Mouse (Mus musculus) spleen, adult 2 months (tissue): ENCODE results near the gene Rab26. TPM values are rescaled to one million over a fixed set of nuclear protein-coding genes. Genes with fewer than 3 reads are reported as not detected.

Experiments used
- DNase-seq, 2 experiments: peaks; one replicate each; pipeline versions ENCODE4 v3.0.0 to v3.0.0-alpha.2; 2012 to 2021; ENCODE audit warnings: low spot score in 2 of 2, low read depth in 1 of 2
- H3K27ac ChIP-seq: fragments of 200-500 bp; 2 replicates; pipeline ENCODE4 v1.5.1; 2012; ENCODE audit warnings: low read length, inconsistent platforms; ENCODE audit not compliant: insufficient read depth
- H3K27me3 ChIP-seq: fragments of 200-500 bp; 2 replicates; pipeline ENCODE4 v1.6.1; 2012; ENCODE audit warnings: mild to moderate bottlenecking, moderate library complexity, low read length, inconsistent platforms; ENCODE audit not compliant: control insufficient read depth, insufficient read depth
- H3K36me3 ChIP-seq: fragments of 200-500 bp; 2 replicates; pipeline ENCODE4 v1.6.1; 2012; ENCODE audit warnings: mild to moderate bottlenecking, low read length, inconsistent platforms; ENCODE audit not compliant: control insufficient read depth, insufficient read depth
- H3K4me1 ChIP-seq: fragments of 200-500 bp; 2 replicates; pipeline ENCODE4 v1.6.1; 2011; ENCODE audit warnings: inconsistent platforms; ENCODE audit not compliant: control insufficient read depth, insufficient read depth, insufficient read length
- H3K4me3 ChIP-seq: fragments of 200-500 bp; 2 replicates; pipeline ENCODE4 v1.5.1; 2011; ENCODE audit warnings: mild to moderate bottlenecking, inconsistent platforms; ENCODE audit not compliant: insufficient read depth, insufficient read length; ENCODE audit errors: extremely low read depth
- CTCF ChIP-seq: fragments of 200-500 bp; IDR thresholded peaks from 2 replicates; pipeline ENCODE4 v1.5.1; 2011; ENCODE audit warnings: mild to moderate bottlenecking, inconsistent platforms; ENCODE audit not compliant: insufficient read depth, insufficient read length, insufficient replicate concordance; ENCODE audit errors: extremely low read depth
- POLR2A ChIP-seq: fragments of 200-500 bp; IDR thresholded peaks from 2 replicates; pipeline ENCODE4 v1.6.1; 2011; ENCODE audit warnings: low read depth, low read length, inconsistent platforms
- WGBS: fragments of 180-500 bp; shearing (Covaris S2); methylation state at CpG from one replicate; pipeline ENCODE4 v1.1.7; 2018; 5-methylcytosine and 5-hydroxymethylcytosine counted together
- polyA plus RNA-seq: library from polyadenylated mRNA; depleted of rRNA; stranded (reverse); fragments of >200 nt; gene quantifications from 2 replicates; pipeline ENCODE4 v1.2.3, GENCODE M21; 2012; rRNA removed

Rab26 gene
- polyA plus RNA-seq, 1 experiment: 2.2 TPM

- peaks cover 11% of the 10 kb centered on the region for H3K36me3 ChIP-seq
- WGBS: 62% methylated on average over 3 of the region's 3 CpGs
- no peak for DNase-seq
- TF ChIP-seq CTCF: no peak
- H3K27me3 ChIP-seq: no peaks in the 10 kb centered on the region
- H3K27ac ChIP-seq: no peak overlapping the region
- H3K4me3 ChIP-seq: no peak overlapping the region
- H3K4me1 ChIP-seq: peaks cover 3% of the 10 kb centered on the region; the same call in 1 of the 2 replicates
These were observed 53.7 kb downstream of the Rab26 start for GRCm38 (mm10) chr17:24480201-24480826.

DNA sequence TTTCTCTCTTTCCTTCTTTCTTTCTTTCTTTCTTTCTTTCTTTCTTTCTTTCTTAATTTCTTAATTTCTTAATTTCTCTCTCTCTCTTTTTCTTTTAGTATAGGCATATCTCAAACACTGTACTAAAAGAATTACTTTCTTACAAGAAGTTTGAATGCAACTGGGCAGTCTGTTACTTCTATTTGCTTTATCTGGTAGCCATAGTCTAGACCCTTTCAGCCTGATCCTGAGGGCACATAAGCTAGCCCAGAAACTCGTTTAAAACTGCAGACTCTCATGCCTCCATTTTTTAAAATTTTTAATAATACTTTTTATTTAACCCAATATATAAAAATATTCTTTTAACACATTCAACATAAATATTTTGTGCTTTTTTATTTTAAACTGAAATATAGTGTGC lies 54.6 kb downstream of the Rab26 start:
- DNase-seq: no peak
- WGBS: 14% methylated on average over 1 of the region's 1 CpGs
- no peak overlapping the region for H3K27ac ChIP-seq
- no peaks in the 10 kb centered on the region for H3K27me3 ChIP-seq
- TF ChIP-seq POLR2A (no peak), CTCF (no peak)
- H3K4me3 ChIP-seq: no peak overlapping the region; the same call in 1 of the 2 replicates
- peaks cover 14% of the 10 kb centered on the region for H3K36me3 ChIP-seq
- peaks cover 3% of the 10 kb centered on the region; the same call in 1 of the 2 replicates for H3K4me1 ChIP-seq

DNA sequence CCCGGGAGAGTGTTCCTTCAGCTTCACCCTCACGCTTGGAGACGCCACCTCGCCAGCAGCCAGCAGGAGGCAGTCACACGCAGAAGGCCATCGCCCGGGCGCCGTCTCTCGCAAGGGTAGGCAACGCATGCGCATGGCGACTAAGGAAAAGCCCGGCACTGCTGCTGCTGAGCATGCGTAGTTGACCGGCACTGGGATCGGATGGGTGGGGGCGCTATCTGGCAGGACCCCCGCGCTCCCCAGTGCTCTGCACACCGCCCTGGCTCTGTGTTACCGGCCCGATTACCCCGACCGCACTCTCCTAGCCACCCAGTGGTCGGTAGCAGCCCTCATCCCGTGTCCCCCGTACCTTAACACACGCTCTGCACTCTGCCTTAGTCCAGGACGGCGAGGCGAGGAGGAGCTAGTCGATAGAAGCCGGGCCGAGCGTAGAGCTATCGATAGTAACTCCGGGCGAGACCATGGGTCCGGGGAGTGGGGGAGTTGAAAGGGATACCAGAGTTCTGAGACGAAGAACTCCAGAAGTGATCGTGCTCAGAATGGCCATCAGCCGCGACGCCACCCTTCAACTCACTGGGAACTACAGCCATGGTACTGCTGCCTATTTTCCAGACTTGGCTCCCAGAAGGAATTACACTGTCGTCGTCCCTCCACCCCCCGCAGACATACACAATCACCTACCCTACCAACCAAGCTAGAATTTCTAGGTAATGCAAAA lies 55.2 kb downstream of the Rab26 start, which contains the start of gene Mlst8:
Gene Mlst8, minus strand, starts transcription at position 416 of the 718 bp plus-strand sequence.
- no peaks in the 10 kb centered on the region for H3K27me3 ChIP-seq
- WGBS: under 1% methylated on average over 48 of the region's 48 CpGs
- peaks cover 3% of the 10 kb centered on the region; the same call in 1 of the 2 replicates for H3K4me1 ChIP-seq
- H3K27ac ChIP-seq: peak within 1 kb of the TSS; percentile 96
- peak within 1 kb of the TSS; percentile 98 for H3K4me3 ChIP-seq
- TF ChIP-seq POLR2A: peak; percentile 40; the same call in 1 of the 2 replicates
- peak; percentile 95 for TF ChIP-seq CTCF
- peak; percentile 95 to 97 for DNase-seq
- peaks cover 14% of the 10 kb centered on the region for H3K36me3 ChIP-seq

GRCm38 (mm10) chr17:24477985-24478600 lies 55.9 kb downstream of the Rab26 start:
- 62% methylated on average over 11 of the region's 11 CpGs for WGBS
- no peak for DNase-seq
- Histone ChIP-seq H3K4me1 (peaks cover 3% of the 10 kb centered on the region; the same call in 1 of the 2 replicates), H3K36me3 (peaks cover 14% of the 10 kb centered on the region), H3K4me3 (peak overlapping the region; percentile 98; the same call in 1 of the 2 replicates), H3K27ac (no peak overlapping the region), H3K27me3 (no peaks in the 10 kb centered on the region)
- TF ChIP-seq POLR2A (no peak), CTCF (peak; percentile 10; the same call in 1 of the 2 replicates)

Other genes starting within 250 kb of the Rab26 start
- gene Abca17, start 183.1 kb downstream of the Rab26 start, polyA plus RNA-seq: 0.05 and 0.15 TPM in 2 replicates
- 32.6 and 34.9 TPM in 2 replicates for gene Abca3, start 182.3 kb downstream of the Rab26 start, polyA plus RNA-seq
- 87.0 and 113 TPM in 2 replicates for gene Rnps1, start 119.6 kb downstream of the Rab26 start, polyA plus RNA-seq
- gene Eci1, start 107.6 kb downstream of the Rab26 start, polyA plus RNA-seq: 28.0 and 38.1 TPM in 2 replicates
- 7.8 and 8.6 TPM in 2 replicates for gene Dnase1l2, start 91.1 kb downstream of the Rab26 start, polyA plus RNA-seq
- 95.9 and 110 TPM in 2 replicates for gene E4f1, start 63.9 kb downstream of the Rab26 start, polyA plus RNA-seq
- 31.6 and 51.3 TPM in 2 replicates for gene Pgp, start 63.8 kb downstream of the Rab26 start, polyA plus RNA-seq
- 1.5 and 1.9 TPM in 2 replicates for gene Bricd5, start 60.3 kb downstream of the Rab26 start, polyA plus RNA-seq
- gene Mlst8, start 55.1 kb downstream of the Rab26 start, polyA plus RNA-seq: 37.8 and 43.7 TPM in 2 replicates
- gene Caskin1, start 45.6 kb downstream of the Rab26 start, polyA plus RNA-seq: 0.40 and 0.47 TPM in 2 replicates
- 182 and 213 TPM in 2 replicates for gene Traf7, start 6.3 kb downstream of the Rab26 start, polyA plus RNA-seq
- 70.8 and 73.9 TPM in 2 replicates for gene Pkd1, start 15.6 kb upstream of the Rab26 start, polyA plus RNA-seq
- 86.1 and 90.2 TPM in 2 replicates for gene Tsc2, start 98.4 kb upstream of the Rab26 start, polyA plus RNA-seq
- 7.1 and 8.1 TPM in 2 replicates for gene Nthl1, start 98.5 kb upstream of the Rab26 start, polyA plus RNA-seq
- 62.2 and 66.7 TPM in 2 replicates for gene Slc9a3r2, start 116.1 kb upstream of the Rab26 start, polyA plus RNA-seq
- 0.71 and 1.7 TPM in 2 replicates for gene Npw, start 124.2 kb upstream of the Rab26 start, polyA plus RNA-seq
- 59.7 and 77.0 TPM in 2 replicates for gene Zfp598, start 135.5 kb upstream of the Rab26 start, polyA plus RNA-seq
- gene Syngr3, start 155.7 kb upstream of the Rab26 start, polyA plus RNA-seq: 0.20 and 0.23 TPM in 2 replicates
- gene Gfer, start 161.9 kb upstream of the Rab26 start, polyA plus RNA-seq: 13.8 and 26.7 TPM in 2 replicates
- gene Noxo1, start 162.0 kb upstream of the Rab26 start, polyA plus RNA-seq: 6.8 and 7.5 TPM in 2 replicates
- 52.5 and 59.8 TPM in 2 replicates for gene Tbl3, start 173.4 kb upstream of the Rab26 start, polyA plus RNA-seq
- gene Rnf151, start 183.9 kb upstream of the Rab26 start, polyA plus RNA-seq: 0.41 and 0.86 TPM in 2 replicates
- 2,560 and 3,342 TPM in 2 replicates for gene Rps2, start 183.9 kb upstream of the Rab26 start, polyA plus RNA-seq
- gene Ndufb10, start 190.3 kb upstream of the Rab26 start, polyA plus RNA-seq: 91.1 and 135 TPM in 2 replicates
- not detected in 2 replicates for gene Rpl3l, start 193.6 kb upstream of the Rab26 start, polyA plus RNA-seq
- gene Msrb1, start 202.4 kb upstream of the Rab26 start, polyA plus RNA-seq: 56.7 and 66.9 TPM in 2 replicates
- gene Hs3st6, start 218.8 kb upstream of the Rab26 start, polyA plus RNA-seq: 0.42 and 0.45 TPM in 2 replicates